Mouse (Mus musculus) embryonic fibroblast, embryonic 13.5 days (primary cell): ENCODE results near the gene Scarf2.

ENCODE experiments used
- CTCF ChIP-seq: IDR thresholded peaks from 2 replicates; pipeline ENCODE4 v1.5.1; 2011; ENCODE audit warnings: mild to moderate bottlenecking, control low read depth, low read length, moderate library complexity, borderline replicate concordance; ENCODE audit not compliant: insufficient read depth
- POLR2A ChIP-seq: IDR thresholded peaks from 2 replicates; pipeline ENCODE4 v1.6.1; 2011; ENCODE audit warnings: low read depth, mild to moderate bottlenecking, control low read depth, low read length, moderate library complexity

- no peak for TF ChIP-seq CTCF
- TF ChIP-seq POLR2A = no peak
These were observed 17.4 kb upstream of the Scarf2 start for GRCm38 (mm10) chr16:17779692-17780091.
